8 mouse cellular contexts compared by ENCODE assay signal in the genomic region with DNA sequence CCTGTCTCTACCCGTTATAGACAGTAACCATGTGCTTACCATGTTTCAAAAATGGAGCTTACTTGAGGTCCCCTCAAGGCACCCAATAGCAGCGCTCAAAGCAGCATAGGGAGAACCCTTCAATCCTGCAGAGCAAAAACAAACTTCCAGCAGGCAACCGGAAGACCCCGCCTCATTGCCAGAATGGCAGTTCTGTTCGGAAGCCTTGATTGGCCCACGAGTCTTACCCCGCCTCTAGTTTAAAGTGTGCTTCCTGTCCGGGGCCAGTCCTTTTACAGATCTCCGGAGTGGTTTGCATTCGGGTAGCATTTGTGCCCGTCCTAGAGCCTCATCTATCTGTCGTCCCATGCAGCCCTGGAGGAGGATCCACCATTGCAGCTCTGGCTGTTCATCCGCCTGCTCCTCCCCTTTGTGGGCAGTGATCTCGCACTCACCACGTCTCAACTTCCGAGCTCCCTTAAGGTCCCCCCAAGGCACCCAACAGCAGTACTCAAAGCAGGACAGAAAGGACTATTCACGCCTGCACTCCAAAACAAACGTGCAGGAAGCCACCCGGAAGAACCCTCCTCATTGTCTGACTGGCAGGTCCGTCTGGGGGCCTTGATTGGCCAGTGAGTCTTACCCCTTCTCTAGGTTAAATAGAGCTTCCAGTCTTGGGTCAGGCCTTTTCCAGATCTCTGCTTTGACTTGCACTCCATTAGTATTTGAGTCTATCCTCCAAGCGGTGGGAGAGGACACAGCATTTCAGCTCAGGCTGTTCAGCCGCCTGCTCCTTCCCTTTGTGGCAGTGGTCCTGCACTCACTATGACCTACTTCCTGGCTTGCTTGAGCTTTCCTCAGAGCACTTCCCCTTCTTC. TPM values are rescaled to one million over a fixed set of nuclear protein-coding genes. Genes with fewer than 3 reads are reported as not detected.
DNase-seq lines count a peak whose midpoint lies in the region; ATAC-seq and TF ChIP-seq lines count a peak whose summit lies in the region.
"Not testable (repeated sequence)": the region's sequence is repeated elsewhere in the genome, so short reads cannot be mapped to it uniquely, and the experiment has no call there.

No protein-coding gene starts in this region.

- H3K9me3 ChIP-seq in heart, embryonic 10.5 days; kidney, embryonic 15.5 days (replicated peaks); limb, embryonic 15.5 days; midbrain, postnatal 0 days (ENCODE audit: low read length): not testable (repeated sequence)

- DNase-seq in brain, adult 2 months (ENCODE audit: low read depth, low spot score), result peak; percentile 94
- DNase-seq in heart, embryonic 10.5 days (ENCODE audit: low spot score), result peak; percentile 94
- DNase-seq in midbrain, postnatal 0 days (ENCODE audit: low spot score), result peak; percentile 94
- peak; percentile 47 to 79 for DNase-seq in spleen, postnatal 10 days (ENCODE audit: low spot score in 2 of 2)

- H3K27ac ChIP-seq in heart, embryonic 10.5 days, result peak overlapping the region; percentile 84
- peak overlapping the region; percentile 96 for H3K27ac ChIP-seq in kidney, embryonic 15.5 days
- peak overlapping the region; percentile 93 for H3K27ac ChIP-seq in limb, embryonic 15.5 days
- H3K27ac ChIP-seq in midbrain, postnatal 0 days (ENCODE audit: low read depth, low read length), result peak overlapping the region; percentile 66; the same call in 1 of the 2 replicates

- not testable (repeated sequence) for H3K79me2 ChIP-seq in C2C12 (ENCODE audit: control insufficient read depth, insufficient read depth)

- peak; percentile 88 for ATAC-seq in erythroblast, adult 5-6 weeks (replicated peaks; ENCODE audit: low FRiP score, poor library complexity, severe bottlenecking)
- peak; percentile 99 for ATAC-seq in kidney, embryonic 15.5 days (replicated peaks; ENCODE audit: low FRiP score)
- peak; percentile 93 for ATAC-seq in limb, embryonic 15.5 days (ENCODE audit: insufficient number of reproducible peaks, low FRiP score, low TSS enrichment, low read depth)
- peak; percentile 99 for ATAC-seq in midbrain, postnatal 0 days (ENCODE audit: low FRiP score)

- not testable (repeated sequence) for H3ac ChIP-seq in C2C12 (ENCODE audit: control insufficient read depth, insufficient read length, low read depth)

- H3K79me3 ChIP-seq in C2C12 (ENCODE audit: low read depth), result not testable (repeated sequence)

- peak overlapping the region; percentile 47 for H3K9ac ChIP-seq in kidney, embryonic 15.5 days
- peak overlapping the region; percentile 40; the same call in 1 of the 2 replicates for H3K9ac ChIP-seq in limb, embryonic 15.5 days
- peak overlapping the region; percentile 47; the same call in 1 of the 2 replicates for H3K9ac ChIP-seq in midbrain, postnatal 0 days (replicated peaks; ENCODE audit: low read length, poor library complexity, severe bottlenecking)

- 8% methylated on average over 22 of the region's 22 CpGs for WGBS in heart, embryonic 10.5 days
- 6% methylated on average over 22 of the region's 22 CpGs for WGBS in kidney, embryonic 15.5 days
- 12% methylated on average over 22 of the region's 22 CpGs for WGBS in limb, embryonic 15.5 days
- WGBS in midbrain, postnatal 0 days, result 7% methylated on average over 22 of the region's 22 CpGs

- H3K4me3 ChIP-seq in C2C12 (ENCODE audit: insufficient read depth, poor library complexity, severe bottlenecking), result peak overlapping the region; percentile 40
- peak overlapping the region; percentile 61 for H3K4me3 ChIP-seq in heart, embryonic 10.5 days
- peak overlapping the region; percentile 59 for H3K4me3 ChIP-seq in kidney, embryonic 15.5 days (replicated peaks)
- H3K4me3 ChIP-seq in limb, embryonic 15.5 days, result peak overlapping the region; percentile 54
- H3K4me3 ChIP-seq in midbrain, postnatal 0 days (ENCODE audit: low read depth, low read length), result peak overlapping the region; percentile 37

- not testable (repeated sequence) for H3K27me3 ChIP-seq in C2C12 (ENCODE audit: control insufficient read depth, insufficient read depth, insufficient read length); heart, embryonic 10.5 days (ENCODE audit: insufficient read depth, poor library complexity, severe bottlenecking); kidney, embryonic 15.5 days; limb, embryonic 15.5 days; midbrain, postnatal 0 days (ENCODE audit: insufficient read depth, low read length)

- not testable (repeated sequence) for H3K4me1 ChIP-seq in heart, embryonic 10.5 days; kidney, embryonic 15.5 days; limb, embryonic 15.5 days; midbrain, postnatal 0 days (ENCODE audit: insufficient read depth, low read length)

- H3K36me3 ChIP-seq in C2C12 (ENCODE audit: control insufficient read depth, insufficient read depth); heart, embryonic 10.5 days; kidney, embryonic 15.5 days; limb, embryonic 15.5 days; midbrain, postnatal 0 days (ENCODE audit: insufficient read depth, low read length): not testable (repeated sequence)

- peak overlapping the region; percentile 69 for H3K4me2 ChIP-seq in kidney, embryonic 15.5 days
- peak overlapping the region; percentile 63 for H3K4me2 ChIP-seq in limb, embryonic 15.5 days
- peak overlapping the region; percentile 48 for H3K4me2 ChIP-seq in midbrain, postnatal 0 days (ENCODE audit: low read depth, low read length, poor library complexity, severe bottlenecking)

- TF ChIP-seq CTCF in C2C12 (IDR thresholded peaks at IDR 0.05; ENCODE audit: control insufficient read depth, insufficient read depth, insufficient read length), result not testable (repeated sequence)
- 0 out of 2 replicates have a peak, but pooled peaks have one; percentile 7 for TF ChIP-seq CTCF in midbrain, postnatal 0 days (IDR thresholded peaks at IDR 0.05)

RNA-seq across cellular contexts. Expression of a gene that starts 22.0 kb away (rescaled TPM):
- 5.5 TPM for polyA plus RNA-seq in C2C12 (2012; fragmentation: generic; extraction: Trizol)
- total RNA-seq in erythroblast, adult 5-6 weeks (2015; ENCODE audit: low replicate concordance), result 19.2 and 26.5 TPM in 2 replicates
- total RNA-seq in erythroblast, adult 5-6 weeks (2017; ENCODE audit: low replicate concordance), result 17.3 and 18.8 TPM in 2 replicates
- 6.3 and 8.2 TPM in 2 replicates for polyA plus RNA-seq in heart, embryonic 10.5 days (2016; fragmentation: Nextera tagmentation; extraction: Ambion mirVana)
- 15.1 and 20.3 TPM in 2 replicates for polyA plus RNA-seq in kidney, embryonic 15.5 days (2015; fragmentation: Nextera tagmentation; extraction: Ambion mirVana)
- 8.2 and 14.0 TPM in 2 replicates for polyA plus RNA-seq in limb, embryonic 15.5 days (2015; fragmentation: Nextera tagmentation; extraction: Ambion mirVana)
- 5.8 and 7.6 TPM in 2 replicates for total RNA-seq in midbrain, postnatal 0 days (2014; rRNA removed)
- polyA plus RNA-seq in midbrain, postnatal 0 days (2015; fragmentation: Nextera tagmentation; extraction: Ambion mirVana), result 6.6 and 7.4 TPM in 2 replicates

Comparison
In these comparisons a context has a peak if more than half of its experiments do, and no peak if none do; other contexts are left out.
1. Peak in every context shown above with its lines: DNase-seq, ATAC-seq, H3K4me3 ChIP-seq and H3K27ac ChIP-seq.